Mouse (Mus musculus): Measurements from ENCODE around the gene Slc6a6. TPM values are rescaled to one million over a fixed set of nuclear protein-coding genes. Genes with fewer than 3 reads are reported as not detected.

Slc6a6 gene
- polyA plus RNA-seq, 1 experiment from 2014 or later: 82.9 TPM

GRCm38 (mm10) chr6:91667141-91667540 lies 16.7 kb upstream of the Slc6a6 start:
- no peaks in the 10 kb centered on the region for H3K9me3 ChIP-seq (ENCODE audit: low read length)
- no peaks in the 10 kb centered on the region for H3K36me3 ChIP-seq (ENCODE audit: insufficient read depth, low read length)
- no peak overlapping the region for H3K4me2 ChIP-seq (replicated peaks; ENCODE audit: low read depth, low read length)
- no peaks in the 10 kb centered on the region for H3K27me3 ChIP-seq (ENCODE audit: insufficient read depth, low read length)
- H3K4me1 ChIP-seq (ENCODE audit: insufficient read depth, low read length): no peaks in the 10 kb centered on the region
- H3K9ac ChIP-seq (replicated peaks; ENCODE audit: low read length): no peak overlapping the region
- no peak for ATAC-seq (ENCODE audit: low FRiP score, low TSS enrichment)
- H3K4me3 ChIP-seq (ENCODE audit: low read length): no peak overlapping the region
- H3K27ac ChIP-seq (ENCODE audit: low read length): no peak overlapping the region
- 98% methylated on average over 4 of the region's 4 CpGs for WGBS

GRCm38 (mm10) chr6:91668276-91668675 lies 15.6 kb upstream of the Slc6a6 start:
- H3K4me2 ChIP-seq (replicated peaks; ENCODE audit: low read depth, low read length): no peak overlapping the region
- no peaks in the 10 kb centered on the region for H3K9me3 ChIP-seq (ENCODE audit: low read length)
- no peak overlapping the region for H3K4me3 ChIP-seq (ENCODE audit: low read length)
- no peaks in the 10 kb centered on the region for H3K36me3 ChIP-seq (ENCODE audit: insufficient read depth, low read length)
- WGBS: 19% methylated on average over 5 of the region's 5 CpGs
- no peak overlapping the region for H3K9ac ChIP-seq (replicated peaks; ENCODE audit: low read length)
- no peaks in the 10 kb centered on the region for H3K4me1 ChIP-seq (ENCODE audit: insufficient read depth, low read length)
- 0 out of 2 replicates have a peak, but pooled peaks have one; percentile 31 for ATAC-seq (ENCODE audit: low FRiP score, low TSS enrichment)
- H3K27me3 ChIP-seq (ENCODE audit: insufficient read depth, low read length): no peaks in the 10 kb centered on the region
- H3K27ac ChIP-seq (ENCODE audit: low read length): no peak overlapping the region

- Histone ChIP-seq H3K9ac (replicated peaks; ENCODE audit: low read length) (no peak overlapping the region), H3K27me3 (ENCODE audit: insufficient read depth, low read length) (no peaks in the 10 kb centered on the region), H3K9me3 (ENCODE audit: low read length) (no peaks in the 10 kb centered on the region), H3K4me1 (ENCODE audit: insufficient read depth, low read length) (0 out of 2 replicates have a peak, but pooled peaks cover 4% of the 10 kb centered on the region), H3K36me3 (ENCODE audit: insufficient read depth, low read length) (no peaks in the 10 kb centered on the region), H3K4me3 (ENCODE audit: low read length) (no peak overlapping the region), H3K27ac (ENCODE audit: low read length) (no peak overlapping the region), H3K4me2 (replicated peaks; ENCODE audit: low read depth, low read length) (no peak overlapping the region)
- ATAC-seq (ENCODE audit: low FRiP score, low TSS enrichment): no peak
- 69% methylated on average over 4 of the region's 4 CpGs for WGBS
Observed at GRCm38 (mm10) chr6:91669270-91669669, 14.6 kb upstream of the Slc6a6 start.

- Histone ChIP-seq H3K4me1 (ENCODE audit: insufficient read depth, low read length) (peaks cover 7% of the 10 kb centered on the region; the same call in 1 of the 2 replicates), H3K36me3 (ENCODE audit: insufficient read depth, low read length) (no peaks in the 10 kb centered on the region), H3K27ac (ENCODE audit: low read length) (no peak overlapping the region), H3K4me2 (replicated peaks; ENCODE audit: low read depth, low read length) (no peak overlapping the region), H3K9me3 (ENCODE audit: low read length) (no peaks in the 10 kb centered on the region), H3K9ac (replicated peaks; ENCODE audit: low read length) (no peak overlapping the region), H3K4me3 (ENCODE audit: low read length) (no peak overlapping the region), H3K27me3 (ENCODE audit: insufficient read depth, low read length) (no peaks in the 10 kb centered on the region)
- WGBS: 77% methylated on average over 6 of the region's 6 CpGs
- no peak for ATAC-seq (ENCODE audit: low FRiP score, low TSS enrichment)
Observed at GRCm38 (mm10) chr6:91670224-91670623, 13.6 kb upstream of the Slc6a6 start.

DNA sequence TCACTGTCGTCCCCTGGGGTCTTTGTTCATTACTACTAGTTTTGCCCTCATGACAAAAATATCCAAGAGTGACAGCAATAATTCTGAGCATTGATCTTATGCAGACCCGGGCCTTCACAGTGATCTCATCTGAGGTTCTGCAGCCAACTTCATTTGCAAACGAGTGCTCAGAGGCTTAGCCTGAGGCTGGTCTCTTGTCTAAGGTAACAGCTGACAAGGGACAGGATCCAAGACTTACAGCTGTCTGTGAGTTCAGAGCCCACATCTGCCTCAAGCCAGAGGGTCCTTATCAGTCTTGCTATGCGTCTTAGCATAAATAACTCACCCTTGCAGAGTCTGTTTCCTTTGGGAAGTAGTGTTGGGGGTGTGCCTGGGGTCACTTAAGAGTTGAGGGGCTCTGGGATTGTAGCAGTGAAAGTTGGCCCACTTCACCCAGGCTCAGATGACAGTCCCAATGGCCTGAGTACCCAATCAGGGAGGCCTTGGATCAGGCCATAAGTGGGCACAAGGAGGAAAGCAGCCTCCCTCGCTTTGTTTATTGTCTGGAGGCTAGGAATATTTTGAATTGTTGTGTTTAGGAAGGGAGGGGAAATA lies 9.0 kb upstream of the Slc6a6 start:
- Histone ChIP-seq H3K4me3 (ENCODE audit: low read length) (no peak overlapping the region), H3K27ac (ENCODE audit: low read length) (peak overlapping the region; percentile 28), H3K27me3 (ENCODE audit: insufficient read depth, low read length) (no peaks in the 10 kb centered on the region), H3K4me2 (replicated peaks; ENCODE audit: low read depth, low read length) (no peak overlapping the region), H3K4me1 (ENCODE audit: insufficient read depth, low read length) (peaks cover 13% of the 10 kb centered on the region; the same call in 1 of the 2 replicates), H3K9ac (replicated peaks; ENCODE audit: low read length) (no peak overlapping the region), H3K36me3 (ENCODE audit: insufficient read depth, low read length) (no peaks in the 10 kb centered on the region), H3K9me3 (ENCODE audit: low read length) (no peaks in the 10 kb centered on the region)
- WGBS: 46% methylated on average over 5 of the region's 5 CpGs
- ATAC-seq (ENCODE audit: low FRiP score, low TSS enrichment): no peak

- Histone ChIP-seq H3K27ac (ENCODE audit: low read length) (no peak overlapping the region), H3K4me1 (ENCODE audit: insufficient read depth, low read length) (peaks cover 21% of the 10 kb centered on the region), H3K36me3 (ENCODE audit: insufficient read depth, low read length) (no peaks in the 10 kb centered on the region), H3K9ac (replicated peaks; ENCODE audit: low read length) (no peak overlapping the region), H3K9me3 (ENCODE audit: low read length) (no peaks in the 10 kb centered on the region), H3K27me3 (ENCODE audit: insufficient read depth, low read length) (no peaks in the 10 kb centered on the region), H3K4me2 (replicated peaks; ENCODE audit: low read depth, low read length) (no peak overlapping the region), H3K4me3 (ENCODE audit: low read length) (no peak overlapping the region)
- WGBS: 50% methylated on average over 12 of the region's 12 CpGs
- ATAC-seq (ENCODE audit: low FRiP score, low TSS enrichment): no peak
Observed at GRCm38 (mm10) chr6:91678506-91679094, 5.3 kb upstream of the Slc6a6 start.

DNA sequence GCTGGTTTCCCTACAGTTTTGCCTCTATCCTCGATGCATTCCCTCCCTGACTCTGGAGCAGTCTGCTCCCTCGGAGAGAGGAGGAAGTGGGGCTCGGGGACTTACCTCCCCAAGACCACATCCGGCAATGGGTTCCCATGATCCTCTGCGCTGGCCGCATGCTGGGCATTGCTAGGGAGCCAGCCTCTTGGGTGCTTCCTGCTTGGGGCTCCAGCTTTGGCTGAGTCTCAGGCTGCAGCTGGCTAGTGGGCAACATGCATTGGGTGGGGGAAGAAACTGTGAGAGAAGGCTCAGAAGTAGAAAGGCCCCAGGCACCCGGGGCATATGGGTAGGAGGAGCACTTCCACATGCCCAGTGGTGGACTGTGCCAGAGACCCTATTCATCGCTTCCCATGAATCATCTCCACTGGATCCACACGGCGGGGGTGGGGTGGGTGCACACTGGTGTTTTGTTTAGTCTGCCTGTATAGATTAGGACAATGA lies 4.7 kb upstream of the Slc6a6 start:
- Histone ChIP-seq H3K36me3 (ENCODE audit: insufficient read depth, low read length) (no peaks in the 10 kb centered on the region), H3K27me3 (ENCODE audit: insufficient read depth, low read length) (no peaks in the 10 kb centered on the region), H3K9me3 (ENCODE audit: low read length) (no peaks in the 10 kb centered on the region), H3K4me1 (ENCODE audit: insufficient read depth, low read length) (peaks cover 19% of the 10 kb centered on the region), H3K4me3 (ENCODE audit: low read length) (no peak overlapping the region), H3K4me2 (replicated peaks; ENCODE audit: low read depth, low read length) (no peak overlapping the region), H3K9ac (replicated peaks; ENCODE audit: low read length) (no peak overlapping the region), H3K27ac (ENCODE audit: low read length) (no peak overlapping the region)
- no peak for ATAC-seq (ENCODE audit: low FRiP score, low TSS enrichment)
- WGBS: 74% methylated on average over 10 of the region's 10 CpGs

- no peaks in the 10 kb centered on the region for H3K27me3 ChIP-seq (ENCODE audit: insufficient read depth, low read length)
- H3K9ac ChIP-seq (replicated peaks; ENCODE audit: low read length): no peak overlapping the region
- H3K9me3 ChIP-seq (ENCODE audit: low read length): no peaks in the 10 kb centered on the region
- no peak overlapping the region for H3K27ac ChIP-seq (ENCODE audit: low read length)
- H3K36me3 ChIP-seq (ENCODE audit: insufficient read depth, low read length): no peaks in the 10 kb centered on the region
- WGBS: 81% methylated on average over 6 of the region's 6 CpGs
- H3K4me3 ChIP-seq (ENCODE audit: low read length): no peak overlapping the region
- no peak for ATAC-seq (ENCODE audit: low FRiP score, low TSS enrichment)
- H3K4me2 ChIP-seq (replicated peaks; ENCODE audit: low read depth, low read length): no peak overlapping the region
- H3K4me1 ChIP-seq (ENCODE audit: insufficient read depth, low read length): peaks cover 17% of the 10 kb centered on the region
Observed at GRCm38 (mm10) chr6:91679716-91680115, 4.1 kb upstream of the Slc6a6 start.

- no peak for ATAC-seq (ENCODE audit: low FRiP score, low TSS enrichment)
Observed at GRCm38 (mm10) chr6:91681841-91682240, 2.0 kb upstream of the Slc6a6 start.

DNA sequence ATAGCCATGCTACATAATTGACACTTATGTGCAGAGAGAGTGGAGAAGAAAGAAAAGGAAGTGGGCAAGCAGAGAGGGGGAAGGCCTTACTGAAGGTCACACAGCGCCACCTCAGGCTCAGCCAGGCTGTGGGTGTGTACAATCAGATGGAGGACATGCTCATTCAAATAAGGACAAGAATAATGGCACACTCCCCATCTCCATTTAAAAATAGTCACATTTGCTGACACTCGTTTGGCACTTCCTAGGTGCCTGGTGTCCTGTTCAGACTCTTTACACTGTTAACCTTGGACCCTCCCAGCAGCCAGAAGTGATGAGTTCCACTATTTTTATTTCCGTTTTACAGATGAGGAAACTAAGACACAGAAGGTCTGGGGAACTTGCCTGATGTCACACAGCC lies 732 bp upstream of the Slc6a6 start:
- Histone ChIP-seq H3K4me2 (replicated peaks; ENCODE audit: low read depth, low read length) (peak overlapping the region; percentile 68), H3K27ac (ENCODE audit: low read length) (peak overlapping the region; percentile 90), H3K9ac (replicated peaks; ENCODE audit: low read length) (peak overlapping the region; percentile 85), H3K36me3 (ENCODE audit: insufficient read depth, low read length) (no peaks in the 10 kb centered on the region), H3K4me3 (ENCODE audit: low read length) (peak overlapping the region; percentile 67; the same call in 1 of the 2 replicates), H3K27me3 (ENCODE audit: insufficient read depth, low read length) (no peaks in the 10 kb centered on the region), H3K9me3 (ENCODE audit: low read length) (no peaks in the 10 kb centered on the region), H3K4me1 (ENCODE audit: insufficient read depth, low read length) (peaks cover 40% of the 10 kb centered on the region)
- 0 out of 2 replicates have a peak, but pooled peaks have one; percentile 4 for ATAC-seq (ENCODE audit: low FRiP score, low TSS enrichment)
- WGBS: 46% methylated on average over 3 of the region's 3 CpGs

More at GRCm38 (mm10) chr6:91681841-91682240, 2.0 kb upstream of the Slc6a6 start:
- Histone ChIP-seq H3K9ac (replicated peaks; ENCODE audit: low read length) (no peak overlapping the region), H3K36me3 (ENCODE audit: insufficient read depth, low read length) (no peaks in the 10 kb centered on the region), H3K27me3 (ENCODE audit: insufficient read depth, low read length) (no peaks in the 10 kb centered on the region), H3K4me2 (replicated peaks; ENCODE audit: low read depth, low read length) (no peak overlapping the region), H3K4me3 (ENCODE audit: low read length) (no peak overlapping the region), H3K4me1 (ENCODE audit: insufficient read depth, low read length) (peaks cover 31% of the 10 kb centered on the region), H3K9me3 (ENCODE audit: low read length) (no peaks in the 10 kb centered on the region), H3K27ac (ENCODE audit: low read length) (no peak overlapping the region)
- WGBS: 68% methylated on average over 4 of the region's 4 CpGs

Data from kidney, embryonic 16.5 days (tissue).